Mouse (Mus musculus) central nervous system, embryonic 11.5 days (tissue): ENCODE data around the gene Ccdc149. TPM values are rescaled to one million over a fixed set of nuclear protein-coding genes. Genes with fewer than 3 reads are reported as not detected.

Experiments used
- polyA plus RNA-seq: library from polyadenylated mRNA; depleted of rRNA; stranded (reverse); fragments of >200 nt; gene quantifications from 2 replicates; pipeline ENCODE4 v1.2.3, GENCODE M21; 2012; rRNA removed

Ccdc149 gene
- polyA plus RNA-seq = 2.8 and 3.3 TPM in 2 replicates

DNA sequence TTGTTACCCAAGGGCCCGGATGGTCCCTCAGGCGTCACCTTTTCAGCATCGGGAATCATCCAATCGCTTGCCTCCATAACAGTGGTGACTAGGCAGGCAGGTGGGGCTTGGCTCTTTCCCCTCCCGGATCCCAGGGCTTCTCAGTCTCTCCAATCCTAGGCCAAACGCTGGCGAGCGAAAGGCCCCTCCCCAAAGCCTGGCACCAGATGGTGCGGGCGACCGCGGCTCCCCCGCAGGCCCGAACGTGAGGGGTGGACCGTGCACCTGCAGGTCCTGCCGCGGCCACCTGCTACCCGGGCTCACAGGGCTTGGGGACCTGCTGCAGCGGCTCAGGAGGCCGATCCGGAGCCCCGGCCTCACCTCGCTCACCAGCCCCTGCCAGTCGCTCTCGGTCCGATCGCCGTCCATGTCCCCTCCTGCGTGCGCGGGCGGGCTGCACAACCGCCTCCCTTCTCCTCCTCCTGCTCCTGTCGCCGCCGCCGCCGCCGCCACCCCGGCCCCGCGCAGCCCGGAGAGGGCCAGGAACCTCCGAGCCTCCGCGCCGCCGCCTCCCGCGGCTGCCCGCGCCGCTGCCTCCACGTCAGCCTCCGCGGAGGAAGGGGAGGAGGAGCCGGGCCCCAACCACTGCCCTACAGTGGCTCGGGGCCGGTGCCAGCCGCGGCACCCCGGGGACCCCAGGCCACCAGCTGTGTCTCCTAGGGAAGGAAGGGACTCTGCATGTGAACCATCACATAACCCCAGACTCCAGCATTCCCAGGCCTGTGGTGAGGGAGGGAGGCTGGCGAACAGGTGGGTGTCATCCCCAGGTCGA lies at the start of gene Ccdc149:
Gene Ccdc149, minus strand, starts transcription at position 531 of the 811 bp plus-strand sequence.

DNA sequence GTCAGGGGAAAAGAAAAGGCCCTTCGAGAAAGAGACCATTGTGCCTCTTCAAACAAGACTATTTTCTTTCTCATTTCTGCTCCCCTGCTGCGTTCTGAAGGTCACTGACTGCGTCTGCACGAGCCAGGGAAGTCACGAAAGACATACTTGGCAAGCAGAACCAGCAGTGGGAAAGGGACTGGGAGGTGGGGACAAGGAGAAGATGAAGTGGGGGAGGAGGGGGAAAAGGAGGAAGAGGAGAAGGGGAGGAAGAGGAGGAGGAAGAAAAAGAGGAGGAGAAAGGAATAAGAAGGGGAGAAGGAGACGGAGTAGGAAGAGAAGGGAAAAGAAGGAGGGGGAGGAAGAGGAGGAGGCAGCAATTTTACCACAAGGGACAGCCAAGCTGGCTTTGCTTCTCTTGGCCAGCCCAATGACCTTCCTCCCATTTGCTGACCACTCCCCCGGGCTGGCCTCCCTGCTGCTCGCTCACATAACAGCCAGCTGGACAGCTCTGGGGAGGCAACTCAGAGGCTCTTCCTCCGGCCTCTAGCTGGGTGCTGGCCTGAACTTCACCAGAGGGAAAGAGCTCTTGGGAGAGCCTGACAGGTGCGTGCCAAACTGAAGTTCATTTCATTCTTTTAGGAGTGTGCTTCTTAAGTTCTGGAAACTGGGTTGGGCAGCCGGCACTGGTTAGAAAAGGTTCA lies 107.7 kb downstream of the Ccdc149 start, which contains the start of gene Sod3:
Gene Sod3, plus strand, starts transcription at position 324 of the 683 bp plus-strand sequence.

Other genes with a start within 250 kb of the Ccdc149 start
- 0.29 and 0.30 TPM in 2 replicates for gene Sod3, start 107.7 kb downstream of the Ccdc149 start, polyA plus RNA-seq
- gene Lgi2, start 94.9 kb upstream of the Ccdc149 start, polyA plus RNA-seq = 1.8 and 3.1 TPM in 2 replicates
- 7.4 and 11.3 TPM in 2 replicates for gene Sepsecs, start 198.2 kb upstream of the Ccdc149 start, polyA plus RNA-seq